Mouse (Mus musculus) cerebellum, adult 11 months (tissue): ENCODE results near the gene Gcsam.
A peak's percentile ranks its signal among the peaks of the same experiment; 100 is the strongest.

Source experiments
- DNase-seq: peaks from one replicate; pipeline ENCODE4 v3.0.0; 2022

Gene Gcsam

GRCm38 (mm10) chr16:45610267-45610666 is at the start of gene Gcsam:
TSS of gene Gcsam (plus strand) at chr16:45610380.
- no peak for DNase-seq

DNA sequence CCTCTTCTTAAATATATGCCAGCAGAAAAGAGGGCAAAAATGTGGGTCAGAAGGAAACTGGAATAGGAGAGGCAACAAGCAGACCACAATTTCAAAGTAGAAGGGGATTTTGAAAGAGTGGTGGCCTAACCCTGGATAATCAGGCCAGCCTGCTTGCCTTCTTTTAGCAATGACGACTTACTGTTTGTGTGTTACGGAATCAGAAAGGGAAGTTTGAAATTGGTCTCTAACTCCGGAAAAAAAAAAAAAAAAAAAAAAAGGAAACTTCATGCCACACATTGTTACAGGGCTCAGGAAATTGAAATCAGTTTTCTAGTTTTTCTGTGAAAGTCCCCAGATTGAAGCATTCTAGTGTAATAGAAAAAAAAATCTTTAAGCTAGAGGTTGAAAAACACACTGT is 48.4 kb upstream of the Gcsam start:
- DNase-seq = no peak

- DNase-seq = no peak
Observed at GRCm38 (mm10) chr16:45572307-45572706, 37.9 kb upstream of the Gcsam start.

GRCm38 (mm10) chr16:45579883-45580282 is 30.3 kb upstream of the Gcsam start:
- no peak for DNase-seq

DNA sequence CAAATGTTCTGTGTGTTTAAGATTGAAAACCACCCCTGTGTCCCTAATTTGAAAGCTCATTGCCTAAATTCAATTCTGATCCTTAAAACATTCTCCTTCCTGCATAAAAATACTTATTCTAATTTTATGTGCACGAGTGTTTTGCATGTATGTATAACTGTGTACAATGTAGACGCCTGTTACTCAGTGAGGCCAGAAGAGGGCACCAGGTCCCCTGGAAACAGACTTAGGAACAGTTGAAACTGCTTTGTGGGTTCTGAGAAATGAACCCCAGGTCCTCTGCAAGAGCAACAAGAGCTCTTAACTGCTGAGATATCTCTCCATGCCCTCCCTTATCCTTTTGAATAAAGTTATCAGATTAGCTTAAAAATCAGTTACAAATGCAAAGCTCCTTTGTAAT is 27.7 kb upstream of the Gcsam start:
- DNase-seq = no peak

DNA sequence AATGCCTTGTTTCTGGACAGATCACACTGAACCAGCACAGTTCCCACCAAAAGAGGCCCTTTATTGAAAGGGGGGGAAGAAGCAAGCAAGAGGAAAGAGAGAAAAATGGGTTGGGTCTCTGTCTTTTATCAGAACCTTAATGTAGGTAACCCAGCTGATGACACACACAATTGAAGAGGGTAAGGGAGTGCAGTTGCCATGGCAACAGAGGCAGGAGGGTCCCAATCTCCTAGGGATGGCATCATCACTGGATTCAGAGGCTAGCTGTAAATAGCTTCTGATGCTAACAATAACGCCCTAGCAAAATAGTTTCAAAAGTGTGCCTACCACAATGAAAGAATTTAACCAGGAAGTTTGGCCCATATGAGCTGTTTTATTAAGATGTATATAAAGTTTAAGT is 16.5 kb upstream of the Gcsam start:
- DNase-seq = no peak

DNA sequence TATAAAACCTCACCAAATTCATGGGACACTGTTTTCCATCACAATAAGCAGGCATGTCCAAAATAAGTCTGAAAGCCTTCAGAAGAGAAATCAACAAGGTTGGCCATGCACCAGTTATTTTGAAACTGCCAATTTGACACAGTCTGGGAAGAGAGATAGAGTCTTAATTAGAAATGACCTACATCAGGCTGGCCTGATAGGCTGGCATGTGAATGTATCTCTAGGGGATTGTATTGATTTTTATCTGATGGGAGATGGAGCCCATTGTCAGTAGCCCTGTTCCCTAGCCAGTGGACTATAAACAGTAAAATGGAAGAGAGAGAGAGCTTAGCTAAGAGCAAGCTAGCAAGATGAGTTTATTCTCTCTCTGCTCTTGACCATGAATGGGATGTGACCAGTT is 14.7 kb upstream of the Gcsam start:
- DNase-seq = no peak

GRCm38 (mm10) chr16:45608481-45608954 is 1.7 kb upstream of the Gcsam start:
- no peak for DNase-seq

- no peak for DNase-seq
Observed at GRCm38 (mm10) chr16:45609300-45609699, 880 bp upstream of the Gcsam start.

DNA sequence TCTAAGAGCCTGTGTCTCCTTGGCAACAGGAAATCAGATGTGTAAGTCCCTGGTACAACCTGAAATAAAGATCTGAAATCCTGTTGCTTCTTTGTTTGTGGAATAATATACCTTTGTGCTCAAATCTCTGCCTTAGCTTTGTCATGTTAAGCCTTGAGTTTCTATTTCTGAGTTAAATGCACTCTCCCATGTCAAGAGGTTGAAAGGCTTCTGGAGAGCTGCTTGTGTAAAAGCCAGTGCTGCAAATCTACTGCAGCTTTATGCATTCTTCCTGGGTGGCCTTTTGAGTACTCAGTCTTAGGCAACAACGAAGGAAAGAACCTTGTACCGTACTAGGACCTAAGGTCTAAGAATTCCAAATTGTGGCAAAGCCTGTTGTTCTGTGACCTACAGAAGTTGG is 3.1 kb downstream of the Gcsam start:
- no peak for DNase-seq

- DNase-seq = no peak
Observed at GRCm38 (mm10) chr16:45615944-45616343, 5.8 kb downstream of the Gcsam start.

DNA sequence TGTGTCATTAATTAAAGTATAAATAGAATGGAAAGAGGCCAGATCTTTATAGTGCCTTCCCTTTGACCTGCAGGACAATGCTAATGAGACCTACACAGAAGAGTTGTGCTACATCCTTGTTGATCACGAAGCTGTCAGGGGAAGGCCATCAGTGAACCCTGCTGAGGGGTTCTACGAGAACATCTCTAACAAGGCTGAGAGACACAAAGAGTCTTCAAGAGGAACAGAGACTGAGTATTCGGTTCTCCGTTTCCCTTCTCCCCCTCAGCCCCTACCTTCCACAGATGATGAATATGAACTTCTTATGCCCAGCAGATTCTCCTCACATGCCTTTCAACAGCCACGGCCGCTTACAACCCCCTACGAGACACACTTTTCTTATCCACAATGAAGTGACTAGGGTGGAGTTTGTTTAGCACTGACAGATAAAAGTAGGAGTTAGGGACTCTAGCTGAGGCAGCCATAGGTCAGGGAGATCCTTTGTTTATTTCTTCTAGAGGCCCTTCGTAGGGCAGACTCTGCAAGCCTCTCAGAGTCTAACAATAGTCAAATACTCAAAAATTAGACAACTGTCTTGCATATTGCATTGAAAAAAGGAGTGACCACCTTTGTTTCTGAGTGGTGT is 9.7 kb downstream of the Gcsam start:
- no peak for DNase-seq

GRCm38 (mm10) chr16:45623230-45623629 is 13.1 kb downstream of the Gcsam start:
- DNase-seq = no peak

GRCm38 (mm10) chr16:45624791-45625190 is 14.6 kb downstream of the Gcsam start:
- no peak for DNase-seq

DNA sequence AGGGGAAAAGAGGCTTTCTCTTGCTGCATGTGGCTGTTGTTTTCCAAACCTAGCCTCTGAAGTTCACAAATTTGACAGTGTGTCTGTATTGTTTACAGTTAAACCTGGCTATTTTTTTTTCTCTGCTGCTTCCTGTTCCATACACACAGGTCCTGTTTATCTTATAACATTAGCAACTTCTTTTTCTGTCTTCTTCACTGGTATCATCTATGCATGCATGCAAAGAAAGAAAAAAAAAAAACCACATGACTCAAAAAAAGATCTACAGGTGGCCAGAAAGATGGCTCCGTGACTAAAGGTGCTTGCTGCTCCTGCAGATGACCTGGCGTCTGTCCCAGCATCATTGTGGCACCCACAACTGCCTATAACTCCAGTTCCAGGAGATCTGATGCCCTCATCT is 15.2 kb downstream of the Gcsam start:
- DNase-seq = no peak

- DNase-seq = peak; percentile 12
Observed at GRCm38 (mm10) chr16:45629497-45630105, 19.4 kb downstream of the Gcsam start.

DNA sequence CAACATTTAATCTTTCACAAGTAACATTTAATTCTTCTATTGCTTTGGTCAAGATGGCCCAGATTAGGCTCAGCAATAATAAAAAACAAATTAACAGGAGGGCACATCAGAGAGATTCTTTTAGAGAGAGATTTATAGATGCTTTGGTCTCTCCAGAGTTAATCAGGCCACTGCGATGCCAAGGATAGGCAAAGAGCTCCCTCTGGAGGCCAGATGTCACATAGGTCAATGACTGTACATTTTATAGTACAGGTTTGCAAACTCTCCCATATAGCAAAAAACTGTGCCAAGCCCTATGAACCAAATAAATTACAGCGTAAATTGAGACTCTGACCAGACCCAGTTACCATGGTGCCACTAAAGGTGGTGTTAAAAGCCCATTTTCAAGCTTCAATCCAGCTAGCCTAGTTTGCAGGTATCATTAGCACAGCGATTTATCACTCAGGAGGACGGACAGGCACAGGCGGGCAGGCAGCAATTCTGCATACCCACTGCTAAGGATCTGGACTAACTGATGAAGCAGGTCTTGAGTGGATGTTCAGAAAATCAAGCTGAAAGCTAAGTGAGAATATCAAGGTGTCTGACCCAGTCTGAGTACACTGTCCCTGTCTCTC is 20.3 kb downstream of the Gcsam start:
- DNase-seq = peak; percentile 55

GRCm38 (mm10) chr16:45632420-45632819 is 22.2 kb downstream of the Gcsam start:
- no peak for DNase-seq

- DNase-seq = no peak
Observed at GRCm38 (mm10) chr16:45635826-45636225, 25.6 kb downstream of the Gcsam start.

DNA sequence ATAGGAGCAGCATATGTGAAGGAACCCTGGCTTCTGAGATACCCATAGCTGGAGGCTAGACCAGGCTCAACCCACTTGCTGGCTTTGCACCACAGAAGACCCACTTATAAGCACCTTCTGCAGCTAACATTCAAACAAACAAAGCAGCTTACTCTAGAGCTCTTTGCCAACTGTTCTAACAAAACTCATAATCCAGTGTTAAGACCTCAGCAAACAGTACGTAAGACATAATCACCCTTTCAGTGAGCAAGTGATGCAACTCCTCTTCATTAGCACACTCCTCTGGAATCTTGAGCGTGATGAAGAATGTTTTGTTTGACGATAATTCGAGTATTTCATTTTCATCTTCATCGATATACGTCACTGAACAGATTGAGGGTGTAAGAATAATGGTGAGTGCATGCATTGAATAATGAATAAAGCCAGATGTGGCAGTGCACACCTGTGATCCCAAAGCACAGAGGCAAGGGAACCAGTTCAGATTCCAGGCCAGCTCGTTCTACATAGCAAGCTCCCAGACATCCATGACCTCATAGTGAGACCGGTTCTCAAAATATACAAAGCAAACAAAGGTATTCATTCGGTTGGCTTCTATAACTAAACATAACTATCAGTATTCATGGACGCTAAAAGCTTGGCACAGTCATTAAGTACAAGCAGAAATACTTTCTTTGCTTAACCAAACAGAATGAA is 30.0 kb downstream of the Gcsam start:
- DNase-seq = no peak

DNA sequence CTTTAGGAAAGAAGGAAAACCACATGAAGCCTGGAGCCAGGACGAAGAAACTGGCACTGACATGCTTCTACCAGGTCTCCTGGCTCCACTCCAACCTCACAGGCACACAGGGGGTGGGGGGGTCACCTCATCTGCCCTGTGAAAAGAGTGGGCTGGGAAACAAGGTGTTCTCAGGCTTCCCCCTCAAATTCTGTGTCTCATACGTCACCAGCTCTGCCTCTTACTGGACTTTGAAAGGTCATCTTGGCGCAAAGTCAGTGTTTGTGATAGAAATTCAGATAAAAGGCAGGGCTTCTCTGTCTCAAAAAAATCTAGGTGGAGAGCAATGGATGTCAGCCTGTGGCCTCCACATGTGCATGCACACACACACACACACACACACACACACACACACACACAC is 31.1 kb downstream of the Gcsam start:
- no peak for DNase-seq

DNA sequence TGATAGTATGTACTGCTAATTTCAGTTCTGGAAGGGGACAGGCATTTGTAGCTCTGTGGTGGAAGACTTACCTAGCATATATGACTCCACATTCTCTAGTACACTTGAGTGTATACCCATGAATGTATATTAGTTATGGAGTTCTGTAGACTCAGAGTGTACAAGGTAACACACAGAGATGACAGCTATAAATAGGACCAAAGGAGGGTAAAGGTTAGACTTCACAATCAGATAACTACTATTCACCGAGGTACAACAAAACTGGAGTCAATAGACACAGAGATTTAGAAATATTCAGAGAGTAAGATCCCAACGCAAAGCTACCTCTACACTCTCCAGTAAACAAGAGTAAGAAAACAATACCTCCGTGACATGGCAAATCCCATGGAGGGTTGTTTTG is 33.8 kb downstream of the Gcsam start:
- DNase-seq = no peak

GRCm38 (mm10) chr16:45644380-45644779 is 34.2 kb downstream of the Gcsam start:
- DNase-seq = no peak

DNA sequence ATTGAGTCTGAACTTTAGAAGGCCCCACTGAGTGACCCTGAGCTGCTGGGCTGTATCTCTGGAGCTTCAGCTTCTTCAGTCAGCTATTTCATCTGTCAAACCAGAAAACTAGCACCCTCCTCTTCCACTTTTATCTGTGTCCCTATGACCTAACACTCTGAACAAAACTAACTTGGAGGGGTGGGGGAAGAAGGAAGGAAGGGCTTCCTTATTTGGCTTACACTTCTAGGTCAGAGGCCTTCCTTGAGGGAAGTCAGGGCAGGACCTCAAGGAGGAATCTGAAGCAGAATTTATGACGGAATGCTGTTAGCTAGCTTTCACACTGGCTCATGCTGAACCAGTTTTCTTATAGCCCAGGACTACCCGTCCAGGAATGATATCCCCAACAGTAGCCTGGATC is 41.3 kb downstream of the Gcsam start:
- DNase-seq = no peak
